In genomic region chr1:64970685-64971084, GRCm38 (mm10) we compare ENCODE assay signal across 12 mouse cellular contexts. TPM values are rescaled to one million over a fixed set of nuclear protein-coding genes. Genes with fewer than 3 reads are reported as not detected.
DNase-seq lines count a peak whose midpoint lies in the region; ATAC-seq and TF ChIP-seq lines count a peak whose summit lies in the region.
"Had no signal": no experiment of that assay in that cellular context is flagged by ENCODE, and none has a peak within 500 bp of the region (broad histone marks: within the 10 kb centered on the region; RNA-seq: fewer than 3 reads in every experiment).

No protein-coding gene starts in this region.

- no peak overlapping the region for H3K9ac ChIP-seq in kidney, embryonic 16.5 days (replicated peaks; ENCODE audit: low read length)
- H3K9ac ChIP-seq: embryonic facial prominence, embryonic 15.5 days had no signal

- TF ChIP-seq CTCF in kidney, adult 2 months (conservative IDR thresholded peaks at IDR 0.05; ENCODE audit: insufficient read depth, insufficient read length, low read depth, low read length), result no peak

- intact Hi-C loops in left cerebral cortex, postnatal 36 days (cut with DNase I), result no loop called here

- H3K36me3 ChIP-seq in kidney, adult 2 months (ENCODE audit: control insufficient read depth, insufficient read depth, low read length), result no peaks in the 10 kb centered on the region
- no peaks in the 10 kb centered on the region for H3K36me3 ChIP-seq in kidney, embryonic 16.5 days (ENCODE audit: insufficient read depth, low read length)
- H3K36me3 ChIP-seq: embryonic facial prominence, embryonic 15.5 days had no signal

- no peak overlapping the region for H3K27ac ChIP-seq in kidney, adult 2 months (ENCODE audit: insufficient read depth, low read depth, low read length)
- H3K27ac ChIP-seq in kidney, embryonic 16.5 days (ENCODE audit: low read length), result no peak overlapping the region
- H3K27ac ChIP-seq: embryonic facial prominence, embryonic 15.5 days had no signal

- no peaks in the 10 kb centered on the region for H3K27me3 ChIP-seq in kidney, adult 2 months (replicated peaks; ENCODE audit: control insufficient read depth, insufficient read depth, low read length)
- H3K27me3 ChIP-seq in kidney, embryonic 16.5 days (ENCODE audit: insufficient read depth, low read length), result no peaks in the 10 kb centered on the region
- H3K27me3 ChIP-seq: embryonic facial prominence, embryonic 15.5 days had no signal

- H3K4me2 ChIP-seq in kidney, embryonic 16.5 days (replicated peaks; ENCODE audit: low read depth, low read length), result no peak overlapping the region
- H3K4me2 ChIP-seq: embryonic facial prominence, embryonic 15.5 days had no signal

- DNase-seq in kidney, adult 2 months, result peak; percentile 24
- peak; percentile 17 for DNase-seq in A20 (ENCODE audit: low read depth, low spot score)
- DNase-seq in induced T-regulatory cell, adult 2 months (ENCODE audit: low read depth), result peak; percentile 57
- DNase-seq in naive thymus-derived CD4-positive, alpha-beta T cell, adult 2 months (ENCODE audit: low read depth), result peak; percentile 81
- DNase-seq in left cerebral cortex, postnatal 36 days (ENCODE audit: low spot score in 2 of 2), result no peak
- no peak for DNase-seq in urinary bladder, postnatal 4 days (ENCODE audit: low spot score in 2 of 2)
- DNase-seq in embryo, embryonic 11 days, result no peak
- DNase-seq: cerebellum, postnatal 25 days; gastrocnemius, postnatal 25 days had no signal

- no peaks in the 10 kb centered on the region for H3K4me1 ChIP-seq in kidney, adult 2 months (ENCODE audit: control insufficient read depth, insufficient read depth, low read length)
- no peaks in the 10 kb centered on the region for H3K4me1 ChIP-seq in kidney, embryonic 16.5 days (ENCODE audit: insufficient read depth, low read length)
- H3K4me1 ChIP-seq: embryonic facial prominence, embryonic 15.5 days had no signal

- no peak overlapping the region for H3K4me3 ChIP-seq in kidney, adult 2 months (ENCODE audit: insufficient read depth, low read depth, low read length)
- H3K4me3 ChIP-seq in kidney, embryonic 16.5 days (ENCODE audit: low read length), result no peak overlapping the region
- H3K4me3 ChIP-seq: embryonic facial prominence, embryonic 15.5 days had no signal

- H3K9me3 ChIP-seq in kidney, embryonic 16.5 days (ENCODE audit: low read length), result peaks cover 2% of the 10 kb centered on the region
- H3K9me3 ChIP-seq: embryonic facial prominence, embryonic 15.5 days had no signal

- WGBS in kidney, adult 2 months, result 65% methylated on average over 5 of the region's 5 CpGs
- 73% methylated on average over 5 of the region's 5 CpGs for WGBS in kidney, embryonic 16.5 days

- ATAC-seq in kidney, embryonic 16.5 days (ENCODE audit: low FRiP score, low TSS enrichment), result no peak
- ATAC-seq: forebrain, embryonic 14.5 days had no signal

- no peak for TF ChIP-seq POLR2A in kidney, adult 2 months (IDR thresholded peaks at IDR 0.05; ENCODE audit: low read depth, low read length)

RNA-seq across cellular contexts. Expression of gene Plekhm3, which starts 14.1 kb away (rescaled TPM):
- polyA plus RNA-seq in kidney, adult 2 months (2012; rRNA removed), result 3.3 and 3.7 TPM in 2 replicates
- 5.0 and 9.1 TPM in 2 replicates for polyA plus RNA-seq in kidney, embryonic 16.5 days (2015; fragmentation: Nextera tagmentation; extraction: Ambion mirVana)
- 10 to 100 TPM; 34.6 to 40.4 TPM for total RNA-seq in left cerebral cortex, postnatal 36 days (2021)

Comparison
In these comparisons a context has a peak if more than half of its experiments do, and no peak if none do; other contexts are left out.
1. DNase-seq: peak in kidney, adult 2 months (single experiment), A20 (single experiment), induced T-regulatory cell, adult 2 months (single experiment) and naive thymus-derived CD4-positive, alpha-beta T cell, adult 2 months (single experiment); none in left cerebral cortex, postnatal 36 days (0 of 2), urinary bladder, postnatal 4 days (0 of 2) and embryo, embryonic 11 days (single experiment).